Mouse (Mus musculus) right cerebral cortex, postnatal 14 days (tissue): Measurements from ENCODE around the gene Tbl3.
A peak's percentile ranks its signal among the peaks of the same experiment; 100 is the strongest.

ENCODE experiments used
- DNase-seq: peaks from one replicate; pipeline ENCODE4 v3.0.0; 2022

The Tbl3 gene

GRCm38 (mm10) chr17:24649581-24650069, 57.8 kb downstream of the Tbl3 start:
- peak; percentile 33 for DNase-seq

GRCm38 (mm10) chr17:24648731-24649377, 58.6 kb downstream of the Tbl3 start:
- DNase-seq = no peak
